Mouse (Mus musculus) limb, embryonic 14.5 days (tissue): ENCODE measurements around the gene Ddah1. TPM values are rescaled to one million over a fixed set of nuclear protein-coding genes. Genes with fewer than 3 reads are reported as not detected.
A peak's percentile ranks its signal among the peaks of the same experiment; 100 is the strongest.
"Not testable (repeated sequence)": the region's sequence is repeated elsewhere in the genome, so short reads cannot be mapped to it uniquely, and the experiment has no call there.

ENCODE experiments used
- ATAC-seq: fragments of 200-750 bp; cut with Nextera tagmentation; 2 replicates; pipeline ENCODE4 v1.8.0; 2017; ENCODE audit warnings: low read depth, moderate number of reproducible peaks, moderate TSS enrichment; ENCODE audit not compliant: low FRiP score
- DNase-seq: peaks from one replicate; pipeline ENCODE4 v3.0.0-alpha.2; 2015; ENCODE audit warnings: low spot score
- H3K27ac ChIP-seq: fragments of 300-500 bp; sonication (generic); replicated peaks from 2 replicates; pipeline ENCODE4 v1.5.1; 2014; ENCODE audit warnings: low read depth, mild to moderate bottlenecking, low read length, moderate library complexity, mixed read lengths
- H3K27me3 ChIP-seq: fragments of 300-500 bp; sonication (generic); 2 replicates; pipeline ENCODE4 v1.6.1; 2014; ENCODE audit warnings: low read length, mixed read lengths; ENCODE audit not compliant: control insufficient read depth, insufficient read depth
- H3K36me3 ChIP-seq: fragments of 300-500 bp; sonication (generic); 2 replicates; pipeline ENCODE4 v1.6.1; 2014; ENCODE audit warnings: mild to moderate bottlenecking, low read length, moderate library complexity, mixed read lengths; ENCODE audit not compliant: control insufficient read depth, insufficient read depth
- H3K4me1 ChIP-seq: fragments of 300-500 bp; sonication (generic); 2 replicates; pipeline ENCODE4 v1.6.1; 2014; ENCODE audit warnings: antibody characterized with exemption, low read length, mixed read lengths; ENCODE audit not compliant: control insufficient read depth, insufficient read depth
- H3K4me2 ChIP-seq: fragments of 300-500 bp; sonication (generic); replicated peaks from 2 replicates; pipeline ENCODE4 v1.6.1; 2014; ENCODE audit warnings: low read depth, mild to moderate bottlenecking, low read length, moderate library complexity; ENCODE audit not compliant: severe bottlenecking
- H3K4me3 ChIP-seq: fragments of 300-500 bp; sonication (generic); replicated peaks from 2 replicates; pipeline ENCODE4 v1.5.1; 2014; ENCODE audit warnings: low read length
- H3K9ac ChIP-seq: fragments of 300-500 bp; sonication (generic); 2 replicates; pipeline ENCODE4 v1.6.1; 2014; ENCODE audit warnings: mild to moderate bottlenecking, low read depth, low read length, moderate library complexity; ENCODE audit not compliant: severe bottlenecking
- H3K9me3 ChIP-seq: fragments of 300-500 bp; sonication (generic); 2 replicates; pipeline ENCODE4 v1.6.1; 2016; ENCODE audit warnings: low read length; ENCODE audit not compliant: control insufficient read depth
- POLR2A ChIP-seq: fragments of 200-500 bp; IDR thresholded peaks from 2 replicates; pipeline ENCODE4 v1.8.0; 2012; ENCODE audit warnings: inconsistent platforms, mild to moderate bottlenecking, moderate library complexity, borderline replicate concordance; ENCODE audit not compliant: insufficient read depth, insufficient read length; ENCODE audit errors: extremely low read depth
- WGBS: fragments of 180-500 bp; shearing (Covaris S2); extraction: QIAGEN DNeasy Blood & Tissue Kit; methylation state at CpG from one replicate; pipeline ENCODE4 v1.1.7; 2014; 5-methylcytosine and 5-hydroxymethylcytosine counted together
- polyA plus RNA-seq, 2 experiments: library from polyadenylated mRNA; depleted of rRNA in 1 of 2; stranded (reverse) in 1 of 2; unstranded in 1 of 2; fragments of >200 nt; fragmentation: Nextera tagmentation in 1 of 2; extraction: Ambion mirVana in 1 of 2; gene quantifications; 2 replicates each; pipeline versions ENCODE4 v1.2.1 to v1.2.3; 2012 to 2014

Gene Ddah1
- polyA plus RNA-seq, 2 experiments: 32.2 to 48.2 TPM

- TF ChIP-seq POLR2A: no peak
- WGBS: 77% methylated on average over 4 of the region's 4 CpGs
- peaks cover 2% of the 10 kb centered on the region; the same call in 1 of the 2 replicates for H3K4me1 ChIP-seq
- H3K27me3 ChIP-seq: no peaks in the 10 kb centered on the region
- H3K36me3 ChIP-seq: no peaks in the 10 kb centered on the region
- no peak overlapping the region for H3K27ac ChIP-seq
- DNase-seq: peak; percentile 27
- H3K4me3 ChIP-seq: no peak overlapping the region
- H3K9me3 ChIP-seq: no peaks in the 10 kb centered on the region
- ATAC-seq: no peak
- no peak overlapping the region for H3K4me2 ChIP-seq
- no peak overlapping the region for H3K9ac ChIP-seq
Measured at GRCm38 (mm10) chr3:145874126-145874525, 115.7 kb downstream of the Ddah1 start.

GRCm38 (mm10) chr3:145876120-145876519, 117.6 kb downstream of the Ddah1 start:
- Histone ChIP-seq H3K9ac (no peak overlapping the region), H3K27me3 (no peaks in the 10 kb centered on the region), H3K27ac (no peak overlapping the region), H3K4me3 (no peak overlapping the region), H3K9me3 (no peaks in the 10 kb centered on the region), H3K36me3 (no peaks in the 10 kb centered on the region), H3K4me2 (no peak overlapping the region), H3K4me1 (peaks cover 2% of the 10 kb centered on the region; the same call in 1 of the 2 replicates)
- WGBS: 91% methylated on average over 11 of the region's 11 CpGs
- ATAC-seq (no peak), DNase-seq (no peak)
- TF ChIP-seq POLR2A: no peak

- not testable (repeated sequence) for DNase-seq
- WGBS: 87% methylated on average over 13 of the region's 14 CpGs
Measured at GRCm38 (mm10) chr3:145878867-145879266, 120.4 kb downstream of the Ddah1 start.

GRCm38 (mm10) chr3:145880335-145880734, 121.9 kb downstream of the Ddah1 start:
- Histone ChIP-seq H3K9me3 (no peaks in the 10 kb centered on the region), H3K27me3 (no peaks in the 10 kb centered on the region), H3K36me3 (no peaks in the 10 kb centered on the region), H3K4me1 (peaks cover 11% of the 10 kb centered on the region), H3K4me3 (no peak overlapping the region), H3K27ac (no peak overlapping the region), H3K9ac (no peak overlapping the region), H3K4me2 (no peak overlapping the region)
- DNase-seq (no peak), ATAC-seq (no peak; the same call in 1 of the 2 replicates)
- WGBS: 19% methylated on average over 1 of the region's 1 CpGs
- no peak for TF ChIP-seq POLR2A

More at GRCm38 (mm10) chr3:145878867-145879266, 120.4 kb downstream of the Ddah1 start:
- not testable (repeated sequence) for H3K9me3 ChIP-seq, H3K36me3 ChIP-seq, H3K9ac ChIP-seq, H3K27ac ChIP-seq, ATAC-seq, H3K4me3 ChIP-seq, H3K4me1 ChIP-seq, H3K4me2 ChIP-seq, H3K27me3 ChIP-seq

GRCm38 (mm10) chr3:145882076-145882874, 123.8 kb downstream of the Ddah1 start:
- peaks cover 15% of the 10 kb centered on the region for H3K4me1 ChIP-seq
- no peak overlapping the region for H3K4me3 ChIP-seq
- no peak for TF ChIP-seq POLR2A
- 80% methylated on average over 15 of the region's 15 CpGs for WGBS
- ATAC-seq (no peak), DNase-seq (no peak)
- no peaks in the 10 kb centered on the region for H3K9me3 ChIP-seq
- H3K9ac ChIP-seq: no peak overlapping the region
- no peak overlapping the region for H3K4me2 ChIP-seq
- H3K27me3 ChIP-seq: no peaks in the 10 kb centered on the region
- no peak overlapping the region for H3K27ac ChIP-seq
- H3K36me3 ChIP-seq: no peaks in the 10 kb centered on the region
